Mouse (Mus musculus): ENCODE results near the gene Ntrk3.

GRCm38 (mm10) chr7:78248119-78248642 lies 489.6 kb downstream of the Ntrk3 start:
- TF ChIP-seq CTCF (IDR thresholded peaks at IDR 0.05; ENCODE audit: low read depth, low read length) = no peak
- no peak for TF ChIP-seq POLR2A (IDR thresholded peaks at IDR 0.05; ENCODE audit: extremely low read depth, insufficient read depth, low read length)

Measured in liver, adult 2 months (tissue).